17 mouse cellular contexts compared by ENCODE assay signal in genomic region chr3:42006672-42007265, GRCm38 (mm10).
"Had no signal": no experiment of that assay in that cellular context is flagged by ENCODE, and none has a peak within 500 bp of the region (broad histone marks: within the 10 kb centered on the region; RNA-seq: fewer than 3 reads in every experiment).

No protein-coding gene starts in this region.

- DNase-seq: liver, postnatal 0 days; lung, adult 2 months; lung, postnatal 14 days; lung, postnatal 36 days; thymus, adult 2 months; thymus, postnatal 25 days; thymus, postnatal 4 days had no signal

- H3K9ac ChIP-seq: liver, postnatal 0 days; lung, embryonic 15.5 days; midbrain, embryonic 13.5 days; midbrain, embryonic 15.5 days; neural tube, embryonic 12.5 days; stomach, embryonic 15.5 days had no signal

- H3K9me3 ChIP-seq: lung, embryonic 15.5 days; midbrain, embryonic 13.5 days; midbrain, embryonic 15.5 days; neural tube, embryonic 12.5 days; stomach, embryonic 15.5 days had no signal

- H3K27ac ChIP-seq: lung, embryonic 15.5 days; macrophage; midbrain, embryonic 13.5 days; midbrain, embryonic 15.5 days; neural tube, embryonic 12.5 days; stomach, embryonic 15.5 days; stomach, postnatal 0 days had no signal

- H3K4me2 ChIP-seq: lung, embryonic 15.5 days; midbrain, embryonic 11.5 days; midbrain, embryonic 13.5 days; midbrain, embryonic 15.5 days; neural tube, embryonic 12.5 days; stomach, embryonic 15.5 days had no signal

- H3K36me3 ChIP-seq: lung, embryonic 15.5 days; midbrain, embryonic 13.5 days; midbrain, embryonic 15.5 days; neural tube, embryonic 12.5 days; stomach, embryonic 15.5 days had no signal

- H3K4me1 ChIP-seq: lung, embryonic 15.5 days; megakaryocyte, embryonic 14.5 days; midbrain, embryonic 13.5 days; midbrain, embryonic 15.5 days; neural tube, embryonic 12.5 days; stomach, embryonic 15.5 days had no signal

- H3K27me3 ChIP-seq: lung, embryonic 15.5 days; megakaryocyte, embryonic 14.5 days; midbrain, embryonic 13.5 days; midbrain, embryonic 15.5 days; neural tube, embryonic 12.5 days; stomach, embryonic 15.5 days had no signal

- ATAC-seq: liver, postnatal 0 days; lung, postnatal 0 days; midbrain, embryonic 13.5 days; midbrain, embryonic 15.5 days had no signal

- H3K4me3 ChIP-seq: lung, embryonic 15.5 days; megakaryocyte, embryonic 14.5 days; midbrain, embryonic 13.5 days; midbrain, embryonic 15.5 days; neural tube, embryonic 12.5 days; stomach, embryonic 15.5 days had no signal
